Mouse (Mus musculus) ES-Bruce4 (cell line): ENCODE data around the gene Mapk8ip1. TPM values are rescaled to one million over a fixed set of nuclear protein-coding genes. Genes with fewer than 3 reads are reported as not detected.

ENCODE experiments used
- H3K27ac ChIP-seq: 2 replicates; pipeline ENCODE4 v1.5.1; 2012; ENCODE audit warnings: low read length, inconsistent platforms; ENCODE audit not compliant: insufficient read depth
- H3K27me3 ChIP-seq: 2 replicates; pipeline ENCODE4 v1.6.1; 2012; ENCODE audit warnings: mild to moderate bottlenecking, low read length, inconsistent platforms; ENCODE audit not compliant: control insufficient read depth, poor library complexity, insufficient read depth, severe bottlenecking
- H3K36me3 ChIP-seq: 2 replicates; pipeline ENCODE4 v1.6.1; 2012; ENCODE audit warnings: inconsistent platforms, mild to moderate bottlenecking, low read length, moderate library complexity; ENCODE audit not compliant: control insufficient read depth, poor library complexity, insufficient read depth, severe bottlenecking
- H3K4me1 ChIP-seq: one replicate; pipeline ENCODE4 v1.8.1; 2011; ENCODE audit warnings: low read length; ENCODE audit not compliant: control insufficient read depth, insufficient read depth
- H3K4me3 ChIP-seq: 2 replicates; pipeline ENCODE4 v1.5.1; 2011; ENCODE audit warnings: low read depth, mild to moderate bottlenecking, low read length
- H3K9ac ChIP-seq: 2 replicates; pipeline ENCODE4 v1.6.1; 2012; ENCODE audit warnings: low read depth, mild to moderate bottlenecking, inconsistent platforms; ENCODE audit not compliant: poor library complexity, severe bottlenecking
- H3K9me3 ChIP-seq: replicated peaks from 2 replicates; pipeline ENCODE4 v1.6.1; 2012; ENCODE audit warnings: mild to moderate bottlenecking, low read length, inconsistent platforms; ENCODE audit not compliant: control insufficient read depth, poor library complexity, insufficient read depth, severe bottlenecking
- CTCF ChIP-seq: IDR thresholded peaks from one replicate; pipeline ENCODE4 v1.8.1; 2011; ENCODE audit warnings: low read depth, low read length
- EP300 ChIP-seq: IDR thresholded peaks from 2 replicates; pipeline ENCODE4 v1.6.1; 2011; ENCODE audit warnings: low read depth, low read length; ENCODE audit not compliant: insufficient read depth
- POLR2A ChIP-seq: IDR thresholded peaks from one replicate; pipeline ENCODE4 v1.8.1; 2011; ENCODE audit warnings: low read length; ENCODE audit not compliant: insufficient read depth
- polyA plus RNA-seq: library from polyadenylated mRNA; stranded (reverse); fragments of >200 nt; gene quantifications from 2 replicates; pipeline ENCODE4 v1.2.4, GENCODE M21; 2011; ENCODE audit warnings: low read depth; ENCODE audit not compliant: missing spikeins, insufficient read depth, insufficient read length

Mapk8ip1 gene
- polyA plus RNA-seq, 1 experiment: 13.6 TPM

DNA sequence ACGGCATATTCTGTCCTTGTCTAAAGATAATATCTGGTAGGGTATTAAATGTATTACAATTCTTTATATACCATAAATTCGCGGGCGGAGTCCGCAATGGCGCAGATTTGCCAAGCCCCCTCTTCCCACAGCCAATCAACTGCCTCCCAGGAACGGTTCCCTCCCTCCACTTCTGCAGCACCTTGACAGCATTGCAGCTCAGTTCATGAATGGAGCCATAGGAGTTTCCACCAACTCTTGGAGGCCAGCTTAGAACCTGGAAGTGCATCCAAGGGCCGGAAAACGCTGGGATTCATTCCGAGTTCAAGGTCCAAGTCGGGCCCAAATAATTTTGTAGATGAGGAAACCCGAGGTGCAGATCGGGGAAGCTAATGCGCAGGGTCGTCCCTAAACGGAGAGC, 26.5 kb downstream of the Mapk8ip1 start, which contains the start of the genes Pex16 and Large2:
Gene Pex16, plus strand, starts transcription at position 163 of the 400 bp plus-strand sequence.
Gene Large2, minus strand, starts transcription at position 356 of the 400 bp plus-strand sequence.
- Histone ChIP-seq H3K9ac (peak within 1 kb of the TSS; percentile 49), H3K36me3 (no peaks in the 10 kb centered on the region), H3K27ac (peak within 1 kb of the TSS; percentile 31; the same call in 1 of the 2 replicates), H3K4me3 (peak within 1 kb of the TSS; percentile 92), H3K27me3 (no peaks in the 10 kb centered on the region), H3K9me3 (no peaks in the 10 kb centered on the region), H3K4me1 (peaks cover 8% of the 10 kb centered on the region)
- TF ChIP-seq POLR2A (no peak), EP300 (no peak)

DNA sequence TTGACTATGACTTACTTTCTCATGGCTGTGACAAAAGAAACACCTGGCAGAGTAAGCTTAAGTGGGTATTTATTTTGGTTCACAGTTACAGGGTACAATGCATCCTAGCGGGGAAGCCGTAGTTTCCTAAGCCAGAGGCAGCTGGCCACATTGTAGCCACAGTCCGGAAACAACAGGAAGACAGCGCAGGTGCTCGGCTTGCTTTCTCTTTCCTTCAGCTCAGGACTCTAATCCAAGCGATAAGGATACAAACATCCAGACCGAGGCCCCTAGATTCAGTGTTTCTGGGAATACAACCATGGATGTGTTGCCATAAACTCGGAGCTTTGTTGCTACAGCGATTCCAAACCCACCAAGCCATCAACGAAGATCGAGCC, 27.6 kb downstream of the Mapk8ip1 start:
- no peak overlapping the region for H3K4me3 ChIP-seq
- no peaks in the 10 kb centered on the region for H3K36me3 ChIP-seq
- no peaks in the 10 kb centered on the region for H3K27me3 ChIP-seq
- no peak overlapping the region for H3K27ac ChIP-seq
- no peaks in the 10 kb centered on the region for H3K9me3 ChIP-seq
- H3K4me1 ChIP-seq: peaks cover 8% of the 10 kb centered on the region
- TF ChIP-seq EP300 (no peak), CTCF (no peak), POLR2A (no peak)
- no peak overlapping the region for H3K9ac ChIP-seq

DNA sequence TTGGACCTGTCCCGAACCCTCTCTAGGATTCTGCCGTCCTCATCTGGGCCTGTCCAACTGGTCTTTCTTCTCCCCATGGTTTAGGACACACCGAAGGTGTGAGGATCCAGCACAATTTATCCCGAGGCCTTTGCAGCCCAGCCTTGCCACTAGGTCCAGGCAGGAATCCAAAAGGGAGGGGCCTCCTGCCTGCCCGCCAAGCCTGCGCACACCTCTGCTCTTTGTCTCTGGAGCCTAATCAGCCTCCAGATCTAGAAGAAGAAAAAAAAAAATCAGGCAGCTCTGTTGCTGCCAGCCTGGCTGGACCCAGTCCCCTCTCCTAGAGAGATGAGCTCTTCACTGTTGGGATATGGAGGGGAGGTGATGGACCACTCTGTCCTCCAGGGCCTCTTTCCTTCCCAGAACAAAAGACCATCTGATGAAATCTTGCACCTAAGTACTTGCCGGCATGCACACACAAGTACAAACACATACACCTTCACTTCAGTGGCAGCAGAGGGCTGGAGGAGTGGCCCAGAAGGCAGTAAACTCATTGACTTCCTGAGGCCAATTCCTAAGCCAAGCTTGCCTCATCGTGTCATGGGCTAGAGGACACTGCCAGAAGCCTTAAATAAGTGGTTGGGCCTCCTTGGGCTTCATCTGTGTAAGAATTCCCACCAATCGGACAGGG, 28.2 kb downstream of the Mapk8ip1 start:
- peak overlapping the region; percentile 29; the same call in 1 of the 2 replicates for H3K27ac ChIP-seq
- TF ChIP-seq EP300: no peak
- no peak for TF ChIP-seq POLR2A
- H3K36me3 ChIP-seq: no peaks in the 10 kb centered on the region
- no peaks in the 10 kb centered on the region for H3K9me3 ChIP-seq
- H3K9ac ChIP-seq: no peak overlapping the region
- H3K4me3 ChIP-seq: no peak overlapping the region
- H3K27me3 ChIP-seq: no peaks in the 10 kb centered on the region
- peaks cover 8% of the 10 kb centered on the region for H3K4me1 ChIP-seq

DNA sequence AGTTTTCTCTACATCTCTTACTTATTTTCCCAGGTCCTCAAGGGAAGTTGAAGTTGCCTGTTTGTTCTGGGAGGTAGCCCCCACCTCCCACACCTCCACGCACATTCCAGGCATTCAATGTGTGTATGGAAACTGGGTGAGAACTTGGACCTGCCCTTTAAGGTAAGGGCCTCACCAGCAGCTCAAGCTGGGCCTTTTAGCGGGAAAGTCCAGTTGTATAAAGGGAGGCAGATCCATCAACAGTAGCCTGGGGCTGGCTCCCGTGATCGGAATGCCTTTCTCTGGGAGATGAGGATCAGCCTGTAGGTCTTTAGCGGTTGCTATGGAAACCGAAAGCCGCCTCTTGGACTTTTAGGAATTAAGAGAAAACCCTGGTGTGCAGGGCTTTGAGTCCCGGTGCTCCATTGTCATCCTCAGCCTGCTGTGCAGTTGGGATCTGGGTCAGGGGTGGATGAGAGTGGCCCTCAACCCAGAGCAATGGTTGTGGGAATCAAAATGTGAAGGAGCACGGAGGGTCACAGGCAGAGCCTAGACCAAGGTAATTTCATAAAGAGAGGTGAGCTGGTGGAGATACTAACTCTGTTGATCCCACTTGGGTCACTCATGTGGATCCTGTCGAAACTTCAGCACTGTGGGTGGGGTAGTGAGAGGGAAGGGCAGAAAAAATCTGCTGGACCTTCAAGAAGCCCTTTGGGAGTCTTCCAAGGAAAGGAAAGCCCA, 28.9 kb downstream of the Mapk8ip1 start:
- H3K9ac ChIP-seq: no peak overlapping the region
- H3K36me3 ChIP-seq: no peaks in the 10 kb centered on the region
- H3K27ac ChIP-seq: peak overlapping the region; percentile 30
- peaks cover 11% of the 10 kb centered on the region for H3K4me1 ChIP-seq
- H3K9me3 ChIP-seq: no peaks in the 10 kb centered on the region
- no peak overlapping the region for H3K4me3 ChIP-seq
- H3K27me3 ChIP-seq: no peaks in the 10 kb centered on the region
- TF ChIP-seq POLR2A: no peak
- TF ChIP-seq EP300: 0 out of 2 replicates have a peak, but pooled peaks have one; percentile 49

DNA sequence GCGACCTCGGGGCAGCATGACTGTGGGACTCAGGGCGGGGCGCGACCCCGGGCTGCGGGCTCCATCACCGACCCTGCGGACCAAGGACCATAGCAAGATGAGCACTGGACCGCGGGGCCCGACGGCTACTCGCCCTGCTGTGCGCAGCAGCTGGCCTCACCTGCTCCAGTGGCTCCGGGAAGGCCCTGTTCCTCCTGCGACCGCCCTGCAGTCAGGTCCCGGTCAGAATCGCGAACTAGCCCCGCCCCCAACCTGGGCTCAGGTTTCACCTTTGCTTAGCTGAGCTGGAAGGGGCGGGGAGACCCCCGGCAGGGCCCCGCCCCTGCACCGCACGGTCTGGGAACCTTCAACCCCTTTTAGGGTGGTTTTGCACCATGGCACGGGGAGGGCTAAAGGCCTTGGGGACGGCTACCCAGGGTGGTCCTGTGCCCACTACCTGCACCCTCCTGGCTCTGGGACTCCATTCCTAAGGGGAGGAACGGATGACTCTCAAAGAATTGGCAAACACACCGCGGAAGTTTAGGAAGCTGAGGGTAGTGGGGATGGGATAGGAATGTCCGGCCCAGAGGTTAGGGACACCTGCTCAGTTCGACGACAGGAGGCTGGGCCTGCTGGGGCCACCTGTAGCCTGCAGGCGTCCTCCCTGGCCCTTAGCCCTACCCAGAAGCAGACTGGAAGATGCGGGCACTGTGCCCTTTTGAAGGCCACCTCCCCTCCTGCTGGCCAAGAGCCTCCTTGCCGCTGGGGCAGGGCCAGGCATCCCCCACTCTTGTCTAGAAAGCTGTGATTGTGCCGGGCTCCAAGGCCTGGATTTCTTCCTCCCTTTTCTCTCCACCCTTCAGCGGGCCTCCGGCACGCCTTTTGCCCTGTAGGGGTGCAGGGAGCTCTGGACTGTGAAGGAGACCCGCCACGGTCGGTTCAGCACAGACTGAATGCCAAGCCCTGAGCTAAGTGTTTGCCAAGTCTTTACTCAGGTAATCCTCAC, 29.9 kb downstream of the Mapk8ip1 start:
- Histone ChIP-seq H3K9me3 (no peaks in the 10 kb centered on the region), H3K27ac (peak overlapping the region; percentile 30; the same call in 1 of the 2 replicates), H3K36me3 (no peaks in the 10 kb centered on the region), H3K4me1 (peaks cover 9% of the 10 kb centered on the region), H3K27me3 (no peaks in the 10 kb centered on the region), H3K4me3 (peak overlapping the region; percentile 71), H3K9ac (peak overlapping the region; percentile 39)
- TF ChIP-seq EP300: peak; percentile 47; the same call in 1 of the 2 replicates
- peak; percentile 34 for TF ChIP-seq POLR2A
- no peak for TF ChIP-seq CTCF
